Mouse (Mus musculus): ENCODE results near the gene Tent4a.

GRCm38 (mm10) chr13:69455476-69456175 lies 78.8 kb downstream of the Tent4a start:
- no peak for TF ChIP-seq CTCF (IDR thresholded peaks at IDR 0.05; ENCODE audit: control insufficient read depth, insufficient read depth, insufficient replicate concordance, low read depth, low read length)
- 0 out of 2 replicates have a peak, but pooled peaks have one; percentile 39 for TF ChIP-seq POLR2A (IDR thresholded peaks at IDR 0.05; ENCODE audit: control insufficient read depth, low read depth, low read length)

All from testis, adult 2 months (tissue).